Mouse (Mus musculus): ENCODE data around the gene Oxct2b.

The Oxct2b gene

DNA sequence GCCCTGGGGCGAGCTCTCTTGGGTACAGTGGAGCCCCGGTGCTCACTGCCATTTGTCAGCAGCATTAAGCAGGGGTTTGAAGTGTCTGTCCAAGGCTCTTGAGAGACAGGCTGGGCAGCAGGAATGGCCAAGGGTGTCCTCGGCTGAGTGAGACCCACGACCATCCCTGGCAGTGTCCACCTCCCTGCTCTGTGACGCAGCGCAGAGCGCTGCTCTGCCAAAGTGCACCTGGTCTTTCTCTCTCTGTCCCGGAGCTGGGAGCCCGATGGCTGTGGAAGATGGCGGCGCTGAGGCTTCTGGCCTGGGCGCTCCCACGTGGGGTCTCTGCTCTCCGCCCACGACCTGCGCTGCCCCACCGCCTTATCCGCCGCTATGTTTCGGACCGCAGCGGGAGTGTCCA, at the start of gene Oxct2b:
Gene Oxct2b, plus strand, starts transcription at position 256 of the 400 bp plus-strand sequence.
- no peaks in the 10 kb centered on the region for H3K27me3 ChIP-seq (ENCODE audit: control insufficient read depth, insufficient read depth, low read length, poor library complexity, severe bottlenecking)
- DNase-seq (ENCODE audit: low read depth, low spot score): no peak
- H3K36me3 ChIP-seq (ENCODE audit: control insufficient read depth, insufficient read depth, low read length, poor library complexity, severe bottlenecking): no peaks in the 10 kb centered on the region

DNA sequence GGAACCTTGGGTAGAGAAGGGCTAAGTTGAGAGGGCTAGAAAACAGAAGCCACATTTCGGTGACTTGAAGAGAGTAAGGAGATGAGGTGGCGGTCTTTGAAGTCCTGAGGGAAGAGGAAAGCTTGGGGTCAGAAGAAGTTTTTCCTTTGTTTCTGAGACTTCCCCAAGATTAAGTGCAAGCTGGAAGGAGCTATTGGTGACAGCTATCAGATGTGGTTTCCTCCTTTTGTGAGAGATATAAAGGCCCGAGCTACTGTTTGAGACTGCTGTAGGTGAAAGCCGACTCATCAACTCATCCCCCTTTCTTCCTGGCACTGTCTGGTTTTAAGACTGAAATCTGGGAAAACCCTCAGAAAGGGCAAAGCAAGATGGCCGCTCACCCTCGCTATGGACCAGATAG, 47.4 kb upstream of the Oxct2b start:
- no peaks in the 10 kb centered on the region for H3K27me3 ChIP-seq (ENCODE audit: control insufficient read depth, insufficient read depth, low read length, poor library complexity, severe bottlenecking)

GRCm38 (mm10) chr4:123071266-123071966, 44.6 kb upstream of the Oxct2b start:
- no peaks in the 10 kb centered on the region for H3K36me3 ChIP-seq (ENCODE audit: control insufficient read depth, insufficient read depth, low read length, poor library complexity, severe bottlenecking)
- H3K27me3 ChIP-seq (ENCODE audit: control insufficient read depth, insufficient read depth, low read length, poor library complexity, severe bottlenecking): no peaks in the 10 kb centered on the region
- DNase-seq (ENCODE audit: low read depth, low spot score): peak; percentile 65

More for the DNA sequence above, 47.4 kb upstream of the Oxct2b start:
- no peak for DNase-seq (ENCODE audit: low read depth, low spot score)
- no peaks in the 10 kb centered on the region for H3K36me3 ChIP-seq (ENCODE audit: control insufficient read depth, insufficient read depth, low read length, poor library complexity, severe bottlenecking)

- no peaks in the 10 kb centered on the region for H3K36me3 ChIP-seq (ENCODE audit: control insufficient read depth, insufficient read depth, low read length, poor library complexity, severe bottlenecking)
- H3K27me3 ChIP-seq (ENCODE audit: control insufficient read depth, insufficient read depth, low read length, poor library complexity, severe bottlenecking): no peaks in the 10 kb centered on the region
- no peak for DNase-seq (ENCODE audit: low read depth, low spot score)
Measured at GRCm38 (mm10) chr4:123076928-123077327, 39.1 kb upstream of the Oxct2b start.

GRCm38 (mm10) chr4:123078231-123078630, 37.8 kb upstream of the Oxct2b start:
- no peak for DNase-seq (ENCODE audit: low read depth, low spot score)
- no peaks in the 10 kb centered on the region for H3K36me3 ChIP-seq (ENCODE audit: control insufficient read depth, insufficient read depth, low read length, poor library complexity, severe bottlenecking)
- H3K27me3 ChIP-seq (ENCODE audit: control insufficient read depth, insufficient read depth, low read length, poor library complexity, severe bottlenecking): no peaks in the 10 kb centered on the region

- no peak for DNase-seq (ENCODE audit: low read depth, low spot score)
- Histone ChIP-seq H3K36me3 (ENCODE audit: control insufficient read depth, insufficient read depth, low read length, poor library complexity, severe bottlenecking) (no peaks in the 10 kb centered on the region), H3K27me3 (ENCODE audit: control insufficient read depth, insufficient read depth, low read length, poor library complexity, severe bottlenecking) (no peaks in the 10 kb centered on the region)
Measured at GRCm38 (mm10) chr4:123080791-123081190, 35.3 kb upstream of the Oxct2b start.

- Histone ChIP-seq H3K36me3 (ENCODE audit: control insufficient read depth, insufficient read depth, low read length, poor library complexity, severe bottlenecking) (no peaks in the 10 kb centered on the region), H3K27me3 (ENCODE audit: control insufficient read depth, insufficient read depth, low read length, poor library complexity, severe bottlenecking) (no peaks in the 10 kb centered on the region)
- peak; percentile 88 for DNase-seq (ENCODE audit: low read depth, low spot score)
Measured at GRCm38 (mm10) chr4:123082283-123083163, 33.5 kb upstream of the Oxct2b start.

DNA sequence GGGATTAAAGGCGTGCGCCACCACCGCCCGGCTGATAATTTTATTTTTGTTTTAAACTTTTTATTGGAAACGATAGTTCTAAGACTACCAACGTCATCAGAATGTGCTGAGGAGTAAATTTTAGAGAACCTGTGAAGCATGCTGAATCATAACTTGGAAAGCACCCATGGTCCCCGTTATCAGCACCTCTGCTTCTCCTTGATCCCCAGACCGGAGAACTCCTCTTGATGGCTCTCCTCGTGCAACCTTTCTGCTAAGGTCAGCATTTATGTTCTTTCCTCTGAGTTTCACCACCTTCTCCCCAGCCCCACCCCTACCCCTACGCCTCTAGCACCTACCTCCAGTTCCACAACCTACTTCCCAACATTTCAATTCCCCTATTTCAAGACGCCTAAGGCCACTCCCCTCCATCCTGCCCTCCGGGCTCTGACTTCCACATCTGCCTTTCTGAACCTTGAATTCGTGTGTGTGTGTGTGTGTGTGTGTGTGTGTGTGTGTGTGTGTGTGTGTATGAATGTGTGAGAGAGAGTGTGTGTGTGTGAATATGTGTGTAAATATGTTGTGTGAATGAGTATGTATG, 32.7 kb upstream of the Oxct2b start:
- DNase-seq (ENCODE audit: low read depth, low spot score): no peak

GRCm38 (mm10) chr4:123085290-123085689, 30.8 kb upstream of the Oxct2b start:
- DNase-seq (ENCODE audit: low read depth, low spot score): peak; percentile 50
- H3K27me3 ChIP-seq (ENCODE audit: control insufficient read depth, insufficient read depth, low read length, poor library complexity, severe bottlenecking): no peaks in the 10 kb centered on the region
- no peaks in the 10 kb centered on the region for H3K36me3 ChIP-seq (ENCODE audit: control insufficient read depth, insufficient read depth, low read length, poor library complexity, severe bottlenecking)

More for the DNA sequence above, 32.7 kb upstream of the Oxct2b start:
- Histone ChIP-seq H3K27me3 (ENCODE audit: control insufficient read depth, insufficient read depth, low read length, poor library complexity, severe bottlenecking) (no peaks in the 10 kb centered on the region), H3K36me3 (ENCODE audit: control insufficient read depth, insufficient read depth, low read length, poor library complexity, severe bottlenecking) (no peaks in the 10 kb centered on the region)

GRCm38 (mm10) chr4:123086381-123086780, 29.7 kb upstream of the Oxct2b start:
- DNase-seq (ENCODE audit: low read depth, low spot score): peak; percentile 29
- no peaks in the 10 kb centered on the region for H3K36me3 ChIP-seq (ENCODE audit: control insufficient read depth, insufficient read depth, low read length, poor library complexity, severe bottlenecking)
- H3K27me3 ChIP-seq (ENCODE audit: control insufficient read depth, insufficient read depth, low read length, poor library complexity, severe bottlenecking): no peaks in the 10 kb centered on the region

DNA sequence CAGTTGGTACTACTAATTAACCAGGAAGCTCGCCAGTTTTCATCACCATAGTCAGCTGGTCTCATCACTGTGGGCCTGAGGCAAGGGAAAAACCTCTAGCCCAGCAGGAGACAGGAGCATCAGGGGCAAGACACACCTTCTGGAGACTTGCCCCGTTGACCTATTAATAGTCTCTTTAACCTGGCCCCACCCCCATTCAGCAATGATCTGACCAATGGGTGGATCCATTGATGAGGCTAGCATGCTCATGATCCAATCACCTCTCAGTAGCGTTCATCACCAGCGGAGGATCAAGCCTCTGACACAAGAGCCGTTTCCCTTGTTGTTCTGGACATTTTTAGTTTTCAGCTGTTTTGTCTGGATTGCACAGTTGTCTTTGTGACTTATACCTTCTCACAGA, 23.4 kb upstream of the Oxct2b start:
- Histone ChIP-seq H3K27me3 (ENCODE audit: control insufficient read depth, insufficient read depth, low read length, poor library complexity, severe bottlenecking) (0 out of 2 replicates have a peak, but pooled peaks cover 1% of the 10 kb centered on the region), H3K36me3 (ENCODE audit: control insufficient read depth, insufficient read depth, low read length, poor library complexity, severe bottlenecking) (no peaks in the 10 kb centered on the region)
- no peak for DNase-seq (ENCODE audit: low read depth, low spot score)

DNA sequence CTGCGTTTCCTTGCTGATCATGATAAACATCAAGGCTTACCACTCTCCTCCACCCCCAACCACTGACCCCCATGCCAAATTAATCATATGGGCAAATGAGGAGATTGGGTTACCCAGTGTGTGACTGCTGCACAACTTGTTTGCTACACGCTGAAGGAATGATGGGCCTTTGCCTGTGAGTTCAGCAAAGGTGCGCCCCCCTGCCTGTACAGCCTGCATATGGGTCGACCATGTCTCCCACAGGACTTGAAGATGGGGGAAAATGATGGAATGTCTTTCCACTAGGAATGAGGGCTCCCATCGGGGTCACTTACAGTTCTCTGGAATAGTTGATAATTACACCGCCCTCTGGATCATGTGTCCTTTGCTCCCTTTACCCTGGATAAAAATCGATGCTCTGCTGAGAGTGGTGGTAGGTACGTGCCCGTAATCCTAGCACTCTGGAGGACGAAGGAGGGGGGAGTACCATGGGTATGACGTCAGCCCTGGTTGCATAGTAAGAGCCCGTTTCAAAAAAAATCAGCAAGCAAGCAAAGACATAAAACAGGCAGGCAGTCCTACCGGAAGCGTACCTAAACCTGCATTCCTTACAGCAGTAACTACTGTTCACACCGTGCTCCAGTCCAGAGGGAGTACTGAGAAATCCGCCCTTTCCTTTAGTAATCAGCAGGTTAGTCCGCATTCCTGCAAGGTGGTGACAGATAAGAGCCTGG, 22.8 kb upstream of the Oxct2b start:
- no peaks in the 10 kb centered on the region for H3K36me3 ChIP-seq (ENCODE audit: control insufficient read depth, insufficient read depth, low read length, poor library complexity, severe bottlenecking)
- no peak for DNase-seq (ENCODE audit: low read depth, low spot score)
- 0 out of 2 replicates have a peak, but pooled peaks cover 1% of the 10 kb centered on the region for H3K27me3 ChIP-seq (ENCODE audit: control insufficient read depth, insufficient read depth, low read length, poor library complexity, severe bottlenecking)

DNA sequence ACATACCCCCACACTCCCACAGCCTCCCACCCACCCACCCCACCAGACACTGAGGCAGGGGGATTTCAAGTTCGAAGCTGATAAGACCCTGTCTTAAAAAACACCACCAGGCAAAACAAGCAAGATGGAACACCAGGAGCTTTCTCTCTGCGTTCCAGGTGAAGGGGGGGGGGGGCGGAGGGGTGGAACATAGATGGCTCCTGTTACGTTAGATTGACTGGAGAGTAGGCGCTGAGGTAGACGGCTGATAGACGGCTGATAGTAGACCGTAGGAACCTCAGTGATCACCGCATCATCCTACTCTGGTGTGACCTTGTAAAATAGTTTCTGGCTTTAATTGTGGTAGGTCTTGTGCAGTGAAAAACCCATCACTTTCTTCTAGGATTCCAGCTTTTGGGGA, 22.2 kb upstream of the Oxct2b start:
- H3K36me3 ChIP-seq (ENCODE audit: control insufficient read depth, insufficient read depth, low read length, poor library complexity, severe bottlenecking): no peaks in the 10 kb centered on the region
- 0 out of 2 replicates have a peak, but pooled peaks cover 1% of the 10 kb centered on the region for H3K27me3 ChIP-seq (ENCODE audit: control insufficient read depth, insufficient read depth, low read length, poor library complexity, severe bottlenecking)
- DNase-seq (ENCODE audit: low read depth, low spot score): no peak

- 0 out of 2 replicates have a peak, but pooled peaks cover 1% of the 10 kb centered on the region for H3K27me3 ChIP-seq (ENCODE audit: control insufficient read depth, insufficient read depth, low read length, poor library complexity, severe bottlenecking)
- H3K36me3 ChIP-seq (ENCODE audit: control insufficient read depth, insufficient read depth, low read length, poor library complexity, severe bottlenecking): no peaks in the 10 kb centered on the region
- DNase-seq (ENCODE audit: low read depth, low spot score): no peak
Measured at GRCm38 (mm10) chr4:123104651-123105450, 11.2 kb upstream of the Oxct2b start, which contains the start of gene Bmp8b. Gene Bmp8b (plus strand): TSS chr4:123105165.

Data from splenic B cell, adult 2 months (primary cell).